Mouse (Mus musculus) CH12.LX (cell line): ENCODE data around the gene 2610507B11Rik.

Experiments used
- CHD1 ChIP-seq: IDR thresholded peaks from 2 replicates; pipeline ENCODE4 v1.6.1; 2012; ENCODE audit warnings: low read depth, low read length, improper control_type of control experiment, inconsistent platforms
- CHD2 ChIP-seq: IDR thresholded peaks from 2 replicates; pipeline ENCODE4 v1.6.1; 2011; ENCODE audit warnings: low read length, improper control_type of control experiment
- CTCF ChIP-seq, 2 experiments: IDR thresholded peaks in 1 of 2; conservative IDR thresholded peaks in 1 of 2; 2 replicates each; pipeline ENCODE4 v1.5.1; 2011 to 2012; ENCODE audit warnings: low read depth in 2 of 2, low read length in 2 of 2, improper control_type of control experiment in 1 of 2, inconsistent platforms in 1 of 2, mild to moderate bottlenecking in 1 of 2, moderate library complexity in 1 of 2
- ELF1 ChIP-seq: IDR thresholded peaks from 2 replicates; pipeline ENCODE4 v1.6.1; 2014; ENCODE audit warnings: low read depth, mild to moderate bottlenecking, inconsistent platforms, low read length, improper control_type of control experiment
- EP300 ChIP-seq: IDR thresholded peaks from 2 replicates; pipeline ENCODE4 v1.6.1; 2011; ENCODE audit warnings: low read length, improper control_type of control experiment
- JUND ChIP-seq: conservative IDR thresholded peaks from 2 replicates; pipeline ENCODE4 v1.6.1; 2011; ENCODE audit warnings: low read depth, low read length, improper control_type of control experiment
- KAT2A ChIP-seq: IDR thresholded peaks from 2 replicates; pipeline ENCODE4 v1.6.1; 2012; ENCODE audit warnings: low read length, improper control_type of control experiment, inconsistent platforms; ENCODE audit not compliant: insufficient replicate concordance
- MAFK ChIP-seq: IDR thresholded peaks from 2 replicates; pipeline ENCODE4 v1.6.1; 2011; ENCODE audit warnings: low read length, improper control_type of control experiment; ENCODE audit not compliant: insufficient replicate concordance
- POLR2A ChIP-seq: IDR thresholded peaks from 2 replicates; pipeline ENCODE4 v1.6.1; 2011; ENCODE audit warnings: low read depth, mild to moderate bottlenecking, improper control_type of control experiment, low read length
- POLR2AphosphoS2 ChIP-seq: IDR thresholded peaks from 2 replicates; pipeline ENCODE4 v1.6.1; 2011; ENCODE audit warnings: low read depth, low read length, improper control_type of control experiment
- USF1 ChIP-seq: IDR thresholded peaks from 2 replicates; pipeline ENCODE4 v1.6.1; 2014; ENCODE audit warnings: low read depth, mild to moderate bottlenecking, inconsistent platforms, low read length, improper control_type of control experiment
- ZNF384 ChIP-seq: IDR thresholded peaks from 2 replicates; pipeline ENCODE4 v1.6.1; 2012; ENCODE audit warnings: low read depth, low read length, improper control_type of control experiment, inconsistent platforms

DNA sequence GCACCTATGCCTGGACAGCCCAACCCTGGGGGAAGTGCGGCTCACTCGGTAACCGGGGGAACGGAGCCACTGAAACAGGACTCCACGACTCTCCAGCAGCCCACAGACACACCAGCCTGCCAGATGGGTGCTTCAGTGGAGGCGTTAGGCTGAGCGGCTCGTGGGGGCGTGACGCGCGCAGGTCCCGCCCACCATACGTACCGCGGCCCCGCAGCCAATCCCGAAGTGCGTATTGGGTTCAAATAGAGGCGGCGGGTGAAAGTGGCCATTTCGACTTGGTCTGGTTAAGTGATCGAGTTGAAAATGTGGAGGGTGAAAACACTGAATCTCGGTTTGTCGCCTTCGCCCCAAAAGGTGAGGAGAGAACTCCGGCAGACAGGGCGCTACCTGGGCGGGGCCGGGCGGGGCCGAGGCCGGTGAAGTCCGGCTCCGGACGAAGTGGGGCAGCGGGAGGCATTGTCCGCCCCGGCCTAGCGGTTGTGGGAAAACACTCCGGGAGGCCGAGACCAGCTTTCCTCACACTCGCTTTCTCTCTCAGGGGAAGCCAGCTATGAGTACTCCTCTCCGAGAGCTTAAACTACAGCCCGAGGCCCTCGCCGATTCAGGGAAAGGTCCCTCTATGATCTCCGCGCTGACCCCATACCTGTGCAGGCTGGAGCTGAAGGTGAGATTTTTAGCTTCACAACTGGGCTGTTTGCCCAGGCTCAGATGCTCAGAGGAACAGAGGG, 40.0 kb downstream of the 2610507B11Rik start, which contains the start of gene Spag5:
- TF ChIP-seq ZNF384, result no peak
- TF ChIP-seq CTCF (conservative IDR thresholded peaks at IDR 0.05 in 1 of 2, IDR thresholded peaks at IDR 0.05 in 1 of 2; ENCODE audit: low read depth in 2 of 2, low read length in 2 of 2), result no peak
- peak; percentile 3; the same call in 1 of the 2 replicates for TF ChIP-seq EP300
- TF ChIP-seq USF1, result peak; percentile 16
- TF ChIP-seq MAFK, result 0 out of 2 replicates have a peak, but pooled peaks have one; percentile 13
- TF ChIP-seq ELF1, result peak; percentile 26; the same call in 1 of the 2 replicates
- TF ChIP-seq JUND, result no peak
- TF ChIP-seq POLR2A, result peak; percentile 99
- peak; percentile 48; the same call in 1 of the 2 replicates for TF ChIP-seq CHD2
- 0 out of 2 replicates have a peak, but pooled peaks have one; percentile 48 for TF ChIP-seq KAT2A
- peak; percentile 95 for TF ChIP-seq POLR2AphosphoS2
- TF ChIP-seq CHD1, result peak; percentile 48; the same call in 1 of the 2 replicates
